Mouse (Mus musculus): ENCODE measurements around the gene Nkain1.

Nkain1 gene

DNA sequence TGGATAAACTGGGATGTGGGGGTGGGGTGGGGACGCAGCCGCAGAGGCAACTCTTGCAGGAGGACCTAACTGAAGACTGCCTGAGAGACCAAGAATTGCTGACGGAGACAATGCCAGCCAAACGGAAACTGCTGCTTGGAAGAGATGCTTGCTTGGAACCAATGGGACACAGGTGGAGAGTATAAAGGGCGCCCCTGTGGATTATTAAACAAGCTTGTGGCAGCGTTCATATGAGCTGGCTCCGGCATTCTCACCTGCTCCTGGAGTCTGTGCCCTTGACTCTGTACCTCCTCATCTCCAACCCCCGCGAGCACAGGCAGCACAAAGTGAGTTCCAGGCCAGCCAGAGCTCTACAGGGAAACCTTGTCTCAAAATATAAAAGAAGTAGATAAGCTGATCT, 23.5 kb downstream of the Nkain1 start:
- DNase-seq (ENCODE audit: low spot score), result no peak

DNA sequence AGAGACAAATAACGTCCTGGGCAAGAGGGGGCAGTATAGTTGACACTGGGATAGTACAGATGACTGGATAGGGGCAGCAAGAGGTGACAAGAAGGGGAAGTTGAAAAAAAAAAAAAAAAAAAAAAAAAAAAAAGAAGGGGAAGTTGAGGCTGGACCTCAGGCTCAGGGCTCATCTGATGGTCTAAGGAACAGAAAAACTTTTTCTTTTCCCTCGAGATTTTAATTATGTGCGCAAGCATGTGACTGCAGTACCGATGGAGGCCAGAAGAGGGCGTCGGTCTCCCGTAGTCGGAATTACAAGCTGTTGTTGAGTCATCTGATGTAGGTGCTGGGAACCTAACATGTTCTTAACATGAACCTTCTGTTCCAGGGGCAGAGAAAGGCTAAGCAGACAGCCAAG, 24.8 kb downstream of the Nkain1 start:
- no peak for DNase-seq (ENCODE audit: low spot score)

DNA sequence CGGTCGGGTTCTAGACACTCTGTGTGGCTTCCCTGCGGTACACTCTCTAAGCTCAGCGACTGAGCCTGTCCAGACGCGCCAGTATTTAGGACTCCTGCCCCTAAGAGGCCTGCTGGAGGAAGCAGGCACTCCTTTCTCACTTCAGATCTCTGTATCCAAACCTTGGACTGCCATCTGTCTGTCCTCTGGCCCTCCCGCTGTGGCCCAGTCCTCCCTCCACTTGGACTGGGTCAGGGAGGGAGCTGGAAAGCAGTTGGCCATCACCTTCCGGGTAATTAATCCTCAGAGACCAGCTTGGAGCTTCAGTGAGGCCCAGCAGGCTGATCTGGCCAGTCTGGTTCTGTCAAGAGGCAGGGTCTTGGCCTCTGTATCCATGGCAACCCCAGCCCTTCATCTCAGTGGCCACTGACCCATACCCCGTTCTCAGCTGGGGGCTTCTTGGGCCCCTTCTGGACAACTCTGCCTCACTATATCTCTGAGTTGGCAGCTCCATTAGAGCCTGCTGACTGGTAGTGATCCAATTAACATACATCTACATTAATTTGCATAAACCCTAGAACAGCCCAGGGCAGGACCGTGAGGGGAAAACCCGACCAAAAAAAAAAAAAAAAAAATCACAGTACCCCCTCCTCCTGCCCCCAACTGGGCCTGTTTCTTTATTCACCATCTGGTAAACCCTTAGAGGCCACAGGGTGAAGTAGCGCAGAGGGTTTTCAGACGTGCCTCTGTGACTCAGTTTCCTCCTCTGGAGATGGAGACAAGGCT, 27.0 kb downstream of the Nkain1 start:
- no peak for DNase-seq (ENCODE audit: low spot score)

DNA sequence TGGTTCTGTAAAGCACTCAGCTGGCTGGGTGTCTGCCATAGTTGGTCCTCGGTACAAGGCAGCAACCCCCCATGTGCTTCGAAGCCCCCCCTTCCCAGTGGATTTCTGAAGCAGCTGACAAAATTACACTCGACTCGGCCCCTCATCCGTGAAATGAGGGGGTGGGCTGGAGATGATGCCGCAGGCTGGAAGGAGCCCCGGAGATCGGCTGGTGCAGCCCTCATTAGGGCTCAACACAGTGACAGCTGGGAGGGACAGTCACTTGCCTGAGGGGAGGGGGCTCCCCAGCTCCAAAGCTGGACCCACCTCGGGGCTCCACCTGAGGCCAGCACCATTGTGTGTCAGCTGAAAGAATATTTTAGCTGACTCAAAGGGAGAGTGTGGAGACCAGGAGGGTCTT, 29.6 kb downstream of the Nkain1 start:
- DNase-seq (ENCODE audit: low spot score), result no peak

DNA sequence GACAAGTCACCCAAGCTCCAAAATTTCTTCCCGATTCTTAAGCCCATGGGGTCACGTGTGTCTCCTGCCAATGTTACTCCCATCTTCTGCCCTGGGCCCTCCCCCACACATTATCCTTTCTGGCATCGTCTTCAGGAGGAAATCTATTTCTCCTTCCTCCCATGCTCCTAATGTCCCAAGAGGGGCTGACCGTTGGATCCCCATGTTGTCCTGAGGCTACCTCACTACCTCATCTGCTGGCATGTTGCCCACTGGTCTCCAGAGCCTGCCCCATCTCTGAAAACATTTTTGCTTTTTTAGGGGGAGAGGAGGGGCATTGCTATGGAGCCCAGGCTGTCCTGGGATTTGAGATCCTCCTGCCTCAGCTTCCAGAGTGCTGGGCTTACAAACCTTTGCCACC, 30.9 kb downstream of the Nkain1 start:
- no peak for DNase-seq (ENCODE audit: low spot score)

DNA sequence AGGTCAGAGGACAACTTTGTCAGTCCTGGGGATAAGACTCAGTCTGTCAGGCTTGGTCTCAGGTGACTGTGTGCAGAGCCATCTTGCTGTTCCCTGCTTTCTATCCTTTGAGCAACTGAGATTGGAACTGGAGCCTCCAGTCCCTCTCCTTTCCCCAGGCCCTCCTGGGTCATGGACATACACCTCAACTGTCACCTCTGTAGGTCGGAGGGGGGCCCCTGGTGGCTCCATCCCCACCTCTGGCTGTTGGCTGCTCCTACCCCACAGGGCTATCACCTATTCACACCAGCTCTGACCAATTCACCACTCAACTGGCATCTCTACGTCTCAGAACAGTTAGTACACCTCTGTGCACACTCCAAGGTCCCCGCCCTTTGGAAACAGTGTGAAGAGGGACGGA, 33.1 kb downstream of the Nkain1 start:
- no peak for DNase-seq (ENCODE audit: low spot score)

DNA sequence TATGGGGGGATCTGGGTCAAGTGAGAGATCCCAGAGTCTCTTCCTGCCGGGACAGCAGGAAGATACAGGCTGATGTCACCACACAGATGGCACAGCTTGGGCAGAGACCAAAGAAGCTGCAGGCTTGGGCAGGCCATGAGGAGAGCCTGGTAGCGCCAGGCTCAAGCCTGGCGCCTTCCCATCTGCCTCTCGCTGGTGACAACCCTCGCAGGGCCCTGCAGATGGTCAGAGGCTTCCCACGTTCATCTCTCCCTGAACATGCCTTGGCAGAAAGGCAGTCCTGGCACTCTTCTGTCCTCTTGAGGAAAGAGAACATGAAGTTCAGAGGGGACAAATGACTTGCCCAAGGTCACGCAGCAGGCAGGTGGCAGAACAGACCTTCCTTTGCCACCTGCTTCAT, 34.3 kb downstream of the Nkain1 start:
- DNase-seq (ENCODE audit: low spot score), result no peak

DNA sequence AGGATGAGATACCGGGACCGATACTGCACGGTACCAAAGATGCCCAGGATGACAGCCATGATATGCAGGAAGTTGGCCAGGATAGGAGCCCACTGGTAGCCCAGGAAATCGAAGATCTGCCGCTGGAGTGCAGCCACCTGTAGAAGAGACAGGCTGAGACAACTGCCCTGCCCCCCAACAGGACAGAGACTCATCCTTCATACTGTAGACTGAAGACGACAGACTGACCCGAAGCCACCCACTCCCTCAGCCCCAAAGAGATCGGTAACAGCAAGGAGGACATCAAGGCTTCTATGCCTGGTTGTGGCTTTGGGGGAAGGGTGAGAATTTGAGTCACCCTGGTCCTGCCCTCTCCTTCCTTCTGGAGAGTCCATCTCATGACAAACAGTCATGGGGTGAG, 34.9 kb downstream of the Nkain1 start:
- no peak for DNase-seq (ENCODE audit: low spot score)

DNA sequence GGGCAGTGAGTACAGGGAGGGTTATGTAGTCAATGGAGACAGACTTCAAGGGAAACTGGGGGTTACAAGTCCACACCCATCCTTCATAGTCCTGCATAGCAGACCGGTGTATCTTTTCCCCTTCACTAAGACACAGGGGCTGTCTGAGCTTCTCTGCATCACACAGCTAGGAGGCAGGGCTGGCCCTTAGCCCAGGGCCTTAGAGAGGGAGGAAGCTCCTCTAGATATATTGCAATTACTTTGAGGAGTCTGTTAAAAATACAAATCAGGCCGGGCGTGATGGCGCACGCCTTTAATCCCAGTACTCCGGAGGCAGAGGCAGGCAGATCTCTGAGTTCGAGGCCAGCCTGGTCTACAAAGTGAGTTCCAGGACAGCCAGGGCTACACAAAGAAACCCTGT, 36.6 kb downstream of the Nkain1 start:
- no peak for DNase-seq (ENCODE audit: low spot score)

DNA sequence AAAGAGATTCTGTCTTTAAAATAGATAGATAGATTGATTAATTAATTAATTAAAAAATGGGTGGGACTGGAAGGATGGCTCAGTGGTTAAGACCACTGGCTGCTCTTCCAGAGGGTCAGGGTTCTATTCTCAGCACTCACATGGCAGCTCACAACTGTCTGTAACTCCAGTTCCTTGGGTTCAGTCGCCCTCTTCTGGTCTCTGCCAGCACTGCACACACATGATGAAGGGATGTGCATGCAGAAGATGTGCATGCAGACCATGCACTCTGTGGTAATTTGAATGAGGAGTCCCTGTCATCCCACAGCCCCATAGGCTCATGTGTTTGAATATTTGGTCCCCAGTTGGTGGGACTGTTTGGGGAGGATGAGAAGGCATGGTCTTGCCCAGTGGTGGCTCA, 38.2 kb downstream of the Nkain1 start:
- DNase-seq (ENCODE audit: low spot score), result no peak

DNA sequence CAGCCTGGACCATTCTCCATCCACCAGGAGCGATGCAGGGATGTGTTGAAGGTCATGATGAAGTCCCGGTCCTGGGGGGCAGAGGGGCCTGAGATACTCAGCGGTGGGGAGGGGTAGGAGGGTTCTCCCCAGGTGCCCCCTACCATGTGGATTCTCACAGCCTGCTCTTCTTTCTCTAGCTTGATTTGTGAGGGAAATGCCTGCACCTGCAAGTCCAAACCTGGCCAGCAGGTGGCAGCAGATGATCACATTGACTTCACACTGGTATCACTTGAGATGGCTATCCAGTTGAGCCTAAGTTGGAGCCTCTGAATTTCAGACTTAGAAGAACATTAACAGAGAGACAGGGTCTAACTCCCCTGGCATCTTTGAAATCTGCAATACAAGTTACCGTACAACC, 40.0 kb downstream of the Nkain1 start:
- peak; percentile 85 for DNase-seq (ENCODE audit: low spot score)

DNA sequence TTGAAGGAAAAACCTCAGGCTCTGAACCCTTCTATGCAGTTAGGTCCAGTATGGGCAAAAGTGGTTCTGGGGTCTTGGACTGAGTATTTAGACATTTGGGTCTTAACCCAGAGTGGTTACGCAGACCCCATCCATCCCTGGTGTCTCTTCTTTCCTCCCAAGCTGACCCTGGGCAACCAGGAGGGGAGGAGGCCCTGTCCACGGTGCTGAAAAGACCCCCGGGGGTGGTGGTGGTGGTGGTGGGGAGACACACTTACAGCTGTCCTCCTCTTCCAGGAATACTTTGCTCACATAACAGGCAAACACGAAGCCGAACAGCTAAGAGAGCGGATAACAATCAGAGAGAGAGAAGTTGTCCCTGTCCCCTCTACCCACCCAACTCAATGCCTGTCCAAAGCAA, 41.6 kb downstream of the Nkain1 start:
- no peak for DNase-seq (ENCODE audit: low spot score)

DNA sequence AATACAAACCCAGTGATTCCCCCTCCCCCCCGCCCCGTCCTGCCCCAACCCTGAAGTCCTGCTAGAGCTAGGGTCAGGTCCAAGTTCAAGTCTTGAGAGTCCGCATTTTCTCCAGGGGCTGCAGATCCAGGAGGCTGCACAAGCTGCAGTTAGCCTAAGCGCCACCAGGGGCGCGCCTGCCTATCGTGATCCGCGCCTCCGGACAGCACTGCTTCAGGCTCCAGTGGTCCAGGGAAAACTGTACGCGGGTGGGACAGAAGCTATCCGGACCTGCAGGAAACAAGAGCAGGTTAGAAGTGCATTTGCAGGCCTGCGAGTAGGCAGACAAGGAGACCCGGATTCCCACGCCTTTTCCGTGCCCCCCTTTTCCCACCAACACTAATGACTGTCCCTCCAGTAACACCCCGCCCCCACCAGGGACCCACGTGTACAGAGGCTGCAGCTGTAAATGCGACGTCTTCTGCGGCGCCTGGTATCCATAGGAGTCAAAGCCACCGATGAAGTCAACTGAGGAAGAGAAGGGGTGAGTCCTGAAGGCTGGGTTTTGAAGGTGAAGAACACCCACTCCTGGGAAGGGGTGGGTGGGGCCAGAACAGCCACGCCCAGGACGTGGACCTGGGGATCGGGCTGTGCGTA, 42.2 kb downstream of the Nkain1 start:
- DNase-seq (ENCODE audit: low spot score), result peak; percentile 80

DNA sequence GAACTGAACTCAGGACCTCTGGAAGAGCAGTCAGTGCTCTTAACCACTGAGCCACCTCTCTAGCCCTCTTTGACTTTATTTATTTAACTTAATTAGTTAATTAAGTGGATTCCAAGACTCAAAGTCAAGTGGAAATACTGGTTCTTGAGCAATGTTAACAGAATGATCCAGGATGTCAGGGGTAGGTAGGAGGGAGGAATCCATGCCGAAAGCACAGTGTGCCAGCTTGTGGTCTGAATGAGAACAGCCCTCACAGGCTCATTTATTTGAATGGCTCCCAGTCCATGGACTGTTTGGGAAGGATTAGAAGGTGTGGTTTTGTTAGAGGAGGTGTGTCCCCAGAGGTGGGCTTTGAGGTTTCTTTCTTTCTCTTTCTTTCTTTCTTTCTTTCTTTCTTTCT, 46.2 kb downstream of the Nkain1 start:
- no peak for DNase-seq (ENCODE audit: low spot score)

DNA sequence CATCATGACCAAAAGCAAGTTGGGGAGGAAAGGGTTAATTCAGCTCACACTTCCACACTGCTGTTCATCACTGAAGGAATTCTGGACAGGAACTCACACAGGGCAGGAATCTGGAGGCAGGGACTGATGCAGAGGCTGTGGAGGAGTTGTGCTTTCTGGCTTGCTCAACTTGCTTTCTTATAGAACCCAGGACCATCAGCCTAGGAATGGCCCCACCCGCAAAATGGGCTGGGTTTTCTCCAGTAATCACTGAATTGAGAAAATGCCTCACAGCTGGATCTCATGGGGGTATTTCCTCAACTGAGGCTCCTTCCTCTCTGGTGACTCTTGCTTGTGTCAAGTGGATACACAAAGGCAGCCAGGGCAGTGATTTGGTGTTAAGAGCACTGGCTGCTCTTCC, 48.9 kb downstream of the Nkain1 start:
- DNase-seq (ENCODE audit: low spot score), result no peak

DNA sequence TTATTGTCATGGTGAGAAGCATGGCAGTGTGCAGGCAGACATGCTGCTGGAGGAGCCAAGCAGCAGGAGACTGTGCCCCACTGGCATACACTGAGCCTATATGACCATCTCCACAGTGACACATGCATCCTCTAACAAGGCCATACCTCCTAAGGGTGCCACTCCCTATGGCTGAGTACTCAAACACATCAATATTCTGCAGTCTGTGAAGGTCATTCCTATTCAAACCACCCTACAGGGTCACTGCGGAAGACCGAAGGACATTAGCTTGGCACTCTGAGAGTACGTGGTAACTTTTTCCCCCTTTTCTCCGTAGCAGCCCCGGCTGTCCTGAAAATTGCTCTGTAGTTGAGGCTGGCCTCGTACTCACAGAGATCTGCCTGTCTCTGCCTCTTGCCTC, 52.5 kb downstream of the Nkain1 start:
- no peak for DNase-seq (ENCODE audit: low spot score)

DNA sequence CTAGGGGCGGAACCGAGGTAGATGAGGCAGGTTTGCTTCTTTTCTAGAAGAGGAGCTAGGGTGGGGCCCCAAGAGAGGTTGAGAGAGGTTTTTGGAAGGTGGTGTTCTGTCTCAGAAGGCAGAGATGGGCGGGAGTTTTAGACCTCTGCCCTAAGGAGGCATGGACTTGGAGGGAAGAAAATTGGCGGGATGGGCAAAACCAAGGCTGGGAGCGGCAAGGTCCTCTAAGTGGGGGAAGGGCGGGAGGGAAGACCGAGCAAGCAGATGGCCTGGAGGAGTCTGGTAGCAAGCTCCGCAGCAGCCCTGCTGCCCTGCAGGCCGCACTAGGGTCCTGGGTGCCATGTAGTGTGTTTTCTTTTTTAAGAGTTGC, 53.5 kb downstream of the Nkain1 start:
- DNase-seq (ENCODE audit: low spot score), result no peak

DNA sequence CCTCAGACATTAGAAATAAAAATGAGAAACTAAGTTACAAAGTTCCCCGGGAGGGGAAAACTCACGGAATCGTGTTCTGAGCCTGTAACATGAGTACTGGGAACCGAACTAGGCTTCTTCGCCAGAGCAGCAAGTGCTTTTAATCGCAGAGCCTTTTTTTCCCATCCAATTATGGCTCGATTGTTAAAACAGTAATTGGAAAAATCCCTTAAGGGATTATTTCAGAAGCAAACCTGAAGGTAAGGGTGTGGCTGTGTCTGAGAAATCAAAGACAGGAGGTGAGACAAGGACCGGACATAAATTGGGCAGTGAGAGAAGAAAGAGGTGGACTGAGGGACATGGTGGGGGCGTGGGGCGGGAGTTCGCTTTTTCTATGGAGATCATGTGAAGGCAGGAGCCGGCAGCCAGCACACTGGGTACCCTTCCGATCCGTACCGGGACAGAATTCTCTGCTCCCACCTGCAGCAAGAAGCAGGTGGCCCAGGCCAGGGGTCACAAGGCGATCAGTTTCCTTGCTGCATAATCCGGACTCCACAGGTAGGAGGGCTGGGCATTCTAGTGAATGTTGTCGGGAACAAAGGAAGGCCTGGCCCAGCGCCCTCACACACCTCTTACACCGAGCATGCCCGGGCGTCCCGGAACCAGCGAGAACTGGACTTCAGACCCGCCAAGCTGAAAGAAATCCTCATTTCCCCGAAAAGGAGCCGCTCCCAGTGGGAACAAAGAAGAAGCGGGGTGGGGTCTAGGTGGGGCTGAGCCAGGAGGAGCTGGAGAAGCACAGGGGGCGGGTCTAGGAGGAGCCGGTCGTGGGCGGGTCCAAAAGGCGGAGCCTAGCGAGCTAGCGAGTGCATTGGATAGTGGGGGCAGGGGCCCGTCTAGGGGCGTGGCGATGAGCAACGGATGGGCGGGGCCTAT, 54.1 kb downstream of the Nkain1 start:
- peak; percentile 96 for DNase-seq (ENCODE audit: low spot score)

DNA sequence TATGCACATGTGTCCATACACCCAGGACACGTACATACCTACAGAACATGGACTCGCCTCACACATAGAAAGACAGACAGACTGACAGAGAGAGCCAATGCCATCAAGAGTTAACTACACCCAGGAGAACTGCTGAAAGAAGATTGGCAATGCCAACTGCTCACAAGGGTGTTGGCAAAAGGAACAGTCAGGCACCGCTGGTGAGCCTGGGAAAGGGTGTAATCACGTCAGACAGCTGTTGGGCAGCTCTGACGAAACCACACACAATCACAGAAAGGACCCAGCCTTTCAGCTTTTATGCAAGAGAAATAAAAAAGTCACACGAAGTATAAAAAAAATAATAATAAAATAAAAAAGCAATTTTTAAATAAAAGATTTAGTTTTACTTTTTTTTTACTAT, 57.5 kb downstream of the Nkain1 start:
- no peak for DNase-seq (ENCODE audit: low spot score)
